Comparison of ENCODE assay signal across 7 mouse cellular contexts in genomic region chr3:21952695-21953415, GRCm38 (mm10).
DNase-seq lines count a peak whose midpoint lies in the region; ATAC-seq and TF ChIP-seq lines count a peak whose summit lies in the region.

No protein-coding gene starts in this region.

- in situ Hi-C loops in CH12.LX (cut with MboI; ENCODE audit: low pct_ligation_motif_present, low pct_unique_long_range_greater_than_20kb, low sequenced_read_pairs), result no loop called here

- no peaks in the 10 kb centered on the region for H3K36me3 ChIP-seq in CH12.LX (replicated peaks in 1 of 2; ENCODE audit: control insufficient read depth in 1 of 2, insufficient read depth in 1 of 2, low read length in 1 of 2)
- no peaks in the 10 kb centered on the region for H3K36me3 ChIP-seq in macrophage (ENCODE audit: inconsistent target)
- H3K36me3 ChIP-seq in midbrain, embryonic 16.5 days (ENCODE audit: control insufficient read depth, insufficient read depth, low read length), result no peaks in the 10 kb centered on the region

- peak overlapping the region in 2 of 3 experiments; percentile 2 to 21 for H3K4me3 ChIP-seq in CH12.LX (replicated peaks in 1 of 3; ENCODE audit: low read depth in 2 of 3, low read length in 2 of 3, poor library complexity in 1 of 3)
- H3K4me3 ChIP-seq in macrophage (ENCODE audit: inconsistent target), result no peak overlapping the region
- H3K4me3 ChIP-seq in midbrain, embryonic 16.5 days (ENCODE audit: low read depth, low read length), result no peak overlapping the region

- peak; percentile 0 for TF ChIP-seq RAD21 in CH12.LX (IDR thresholded peaks at IDR 0.05; ENCODE audit: low read depth, low read length)

- no peak for TF ChIP-seq CTCF in CH12.LX (conservative IDR thresholded peaks at IDR 0.05 in 1 of 2, IDR thresholded peaks at IDR 0.05 in 1 of 2; ENCODE audit: low read depth in 2 of 2, low read length in 2 of 2)

- intact Hi-C loops in gastrocnemius, postnatal 36 days (cut with DNase I), result no loop called here

- H3K27ac ChIP-seq in CH12.LX (ENCODE audit: insufficient read depth, low read depth), result peak overlapping the region; percentile 94
- H3K27ac ChIP-seq in macrophage, result peak overlapping the region; percentile 94
- no peak overlapping the region for H3K27ac ChIP-seq in midbrain, embryonic 16.5 days (ENCODE audit: low read length)

- WGBS in macrophage (ENCODE audit: missing documents), result 35% methylated on average over 8 of the region's 8 CpGs
- WGBS in midbrain, embryonic 16.5 days, result 45% methylated on average over 8 of the region's 8 CpGs

- peaks cover 34 to 78% of the 10 kb centered on the region in 2 experiments for H3K4me1 ChIP-seq in CH12.LX (ENCODE audit: control insufficient read depth in 1 of 2, insufficient read depth in 2 of 2)
- peaks cover 4% of the 10 kb centered on the region; the same call in 1 of the 2 replicates for H3K4me1 ChIP-seq in midbrain, embryonic 16.5 days (ENCODE audit: control insufficient read depth, insufficient read depth, low read length)

- peak; percentile 58 for TF ChIP-seq POLR2A in CH12.LX (IDR thresholded peaks at IDR 0.05; ENCODE audit: low read depth, low read length)

- H3K79me2 ChIP-seq in CH12.LX (replicated peaks; ENCODE audit: control insufficient read depth, extremely low read depth, insufficient read depth, poor library complexity, severe bottlenecking) (no peaks in the 10 kb centered on the region), macrophage (ENCODE audit: inconsistent target) (no peaks in the 10 kb centered on the region)

- ATAC-seq in midbrain, embryonic 16.5 days, result no peak

- H3K9ac ChIP-seq in CH12.LX (ENCODE audit: insufficient read depth, low read depth), result peak overlapping the region; percentile 55; the same call in 1 of the 2 replicates
- H3K9ac ChIP-seq in midbrain, embryonic 16.5 days (ENCODE audit: low read depth, low read length), result no peak overlapping the region

- TF ChIP-seq EP300 in CH12.LX (IDR thresholded peaks at IDR 0.05; ENCODE audit: low read length), result peak; percentile 93

- peak overlapping the region; percentile 73 for H3K4me2 ChIP-seq in CH12.LX (ENCODE audit: insufficient read depth, low read depth, poor library complexity, severe bottlenecking)
- H3K4me2 ChIP-seq in midbrain, embryonic 16.5 days (ENCODE audit: low read length), result no peak overlapping the region

- DNase-seq in CH12.LX (ENCODE audit: extremely low read depth), result peak; percentile 93
- DNase-seq in adrenal gland, adult 2 months, result peak; percentile 84
- DNase-seq in gastrocnemius, postnatal 36 days, result peak; percentile 35 to 44
- DNase-seq in kidney, adult 8-10 months, result peak; percentile 68 to 81
- no peak for DNase-seq in left cerebral cortex, adult 18-20 months (ENCODE audit: low spot score in 2 of 2)

- no peaks in the 10 kb centered on the region for H3K9me3 ChIP-seq in CH12.LX (replicated peaks; ENCODE audit: low read length)
- no peaks in the 10 kb centered on the region for H3K9me3 ChIP-seq in midbrain, embryonic 16.5 days (replicated peaks; ENCODE audit: control insufficient read depth, low read length, poor library complexity, severe bottlenecking)

- H3K27me3 ChIP-seq in CH12.LX (replicated peaks), result no peaks in the 10 kb centered on the region
- no peaks in the 10 kb centered on the region for H3K27me3 ChIP-seq in midbrain, embryonic 16.5 days (ENCODE audit: control insufficient read depth, insufficient read depth, low read depth, low read length)

- dilution Hi-C loops in CH12.LX (cut with MboI; ENCODE audit: extremely low pct_ligation_motif_present, extremely low pct_unique_long_range_greater_than_20kb, low sequenced_read_pairs), result no loop called here

TF ChIP-seq in CH12.LX, 34 proteins besides CTCF, POLR2A, EP300 and RAD21:
- TF ChIP-seq POLR2AphosphoS2 (IDR thresholded peaks at IDR 0.05; ENCODE audit: low read depth, low read length), result no peak
- TF ChIP-seq JUND (conservative IDR thresholded peaks at IDR 0.05; ENCODE audit: low read depth, low read length), result peak; percentile 98
- peak; percentile 53; the same call in 1 of the 2 replicates for TF ChIP-seq NELFE (IDR thresholded peaks at IDR 0.05; ENCODE audit: low read depth, low read length)
- no peak for TF ChIP-seq ZC3H11A (IDR thresholded peaks at IDR 0.05; ENCODE audit: low read depth, low read length)
- peak; percentile 89 for TF ChIP-seq CHD2 (IDR thresholded peaks at IDR 0.05; ENCODE audit: low read length)
- peak; percentile 93 for TF ChIP-seq BHLHE40 (IDR thresholded peaks at IDR 0.05; ENCODE audit: low read depth, low read length)
- TF ChIP-seq E2F4 (IDR thresholded peaks at IDR 0.05; ENCODE audit: insufficient replicate concordance, low read depth, low read length), result no peak
- TF ChIP-seq ETS1 (conservative IDR thresholded peaks at IDR 0.05; ENCODE audit: low read depth, low read length), result peak; percentile 97
- TF ChIP-seq TBP (conservative IDR thresholded peaks at IDR 0.05; ENCODE audit: low read depth, low read length), result no peak; the same call in 1 of the 2 replicates
- no peak for TF ChIP-seq KAT2A (IDR thresholded peaks at IDR 0.05; ENCODE audit: insufficient replicate concordance, low read length)
- no peak for TF ChIP-seq PAX5 (IDR thresholded peaks at IDR 0.05; ENCODE audit: low read length)
- TF ChIP-seq USF1 (IDR thresholded peaks at IDR 0.05; ENCODE audit: low read depth, low read length), result no peak
- TF ChIP-seq MEF2A (IDR thresholded peaks at IDR 0.05; ENCODE audit: borderline replicate concordance, low read depth, low read length), result peak; percentile 67; the same call in 1 of the 2 replicates
- peak; percentile 75 for TF ChIP-seq IRF4 (IDR thresholded peaks at IDR 0.05; ENCODE audit: low read depth, low read length)
- TF ChIP-seq USF2 (conservative IDR thresholded peaks at IDR 0.05; ENCODE audit: low read depth, low read length), result no peak
- TF ChIP-seq RCOR1 (conservative IDR thresholded peaks at IDR 0.05; ENCODE audit: low read depth, low read length), result no peak
- TF ChIP-seq TCF12 (IDR thresholded peaks at IDR 0.05; ENCODE audit: low read depth, low read length), result peak; percentile 74; the same call in 1 of the 2 replicates
- TF ChIP-seq MAZ (IDR thresholded peaks at IDR 0.05; ENCODE audit: low read depth, low read length), result no peak
- TF ChIP-seq HCFC1 (IDR thresholded peaks at IDR 0.05; ENCODE audit: low read depth, low read length), result peak; percentile 45
- no peak for TF ChIP-seq GABPA (IDR thresholded peaks at IDR 0.05; ENCODE audit: insufficient replicate concordance, low read depth, low read length)
- TF ChIP-seq CHD1 (IDR thresholded peaks at IDR 0.05; ENCODE audit: low read depth, low read length), result no peak
- TF ChIP-seq MYC (IDR thresholded peaks at IDR 0.05; ENCODE audit: low read depth, low read length), result peak; percentile 82
- TF ChIP-seq MAFK (IDR thresholded peaks at IDR 0.05; ENCODE audit: insufficient replicate concordance, low read length), result peak; percentile 41; the same call in 1 of the 2 replicates
- TF ChIP-seq JUN (IDR thresholded peaks at IDR 0.05; ENCODE audit: insufficient read depth, low read depth, low read length), result peak; percentile 98
- peak; percentile 48; the same call in 1 of the 2 replicates for TF ChIP-seq ZMIZ1 (IDR thresholded peaks at IDR 0.05; ENCODE audit: low read depth, low read length)
- no peak for TF ChIP-seq MXI1 (IDR thresholded peaks at IDR 0.05; ENCODE audit: low read depth, low read length)
- peak; percentile 79 for TF ChIP-seq ELF1 (IDR thresholded peaks at IDR 0.05; ENCODE audit: low read depth, low read length)
- TF ChIP-seq ZKSCAN1 (IDR thresholded peaks at IDR 0.05; ENCODE audit: borderline replicate concordance, low read depth, low read length), result no peak
- no peak; the same call in 1 of the 2 replicates for TF ChIP-seq SMC3 (IDR thresholded peaks at IDR 0.05; ENCODE audit: low read depth, low read length)
- no peak for TF ChIP-seq UBTF (IDR thresholded peaks at IDR 0.05; ENCODE audit: low read depth, low read length)
- peak; percentile 71; the same call in 1 of the 2 replicates for TF ChIP-seq MAX (IDR thresholded peaks at IDR 0.05; ENCODE audit: low read length)
- TF ChIP-seq ZNF384 (IDR thresholded peaks at IDR 0.05; ENCODE audit: low read depth, low read length), result no peak
- TF ChIP-seq NRF1 (IDR thresholded peaks at IDR 0.05; ENCODE audit: low read depth, low read length), result no peak
- no peak for TF ChIP-seq SIN3A (IDR thresholded peaks at IDR 0.05; ENCODE audit: low read length)
TF ChIP-seq in CH12.LX: peak in this region for 15.

Comparison
In these comparisons a context has a peak if more than half of its experiments do, and no peak if none do; other contexts are left out.
1. DNase-seq: peak in CH12.LX (single experiment), adrenal gland, adult 2 months (single experiment), gastrocnemius, postnatal 36 days (2 of 2) and kidney, adult 8-10 months (2 of 2); none in left cerebral cortex, adult 18-20 months (0 of 2).
2. H3K4me3 ChIP-seq: peak in CH12.LX (2 of 3); none in macrophage (single experiment) and midbrain, embryonic 16.5 days (single experiment).